Mouse (Mus musculus): ENCODE data around the gene Garnl3. TPM values are rescaled to one million over a fixed set of nuclear protein-coding genes. Genes with fewer than 3 reads are reported as not detected.

Garnl3 gene
- polyA plus RNA-seq, 1 experiment from 2014 or later: 10.3 TPM

DNA sequence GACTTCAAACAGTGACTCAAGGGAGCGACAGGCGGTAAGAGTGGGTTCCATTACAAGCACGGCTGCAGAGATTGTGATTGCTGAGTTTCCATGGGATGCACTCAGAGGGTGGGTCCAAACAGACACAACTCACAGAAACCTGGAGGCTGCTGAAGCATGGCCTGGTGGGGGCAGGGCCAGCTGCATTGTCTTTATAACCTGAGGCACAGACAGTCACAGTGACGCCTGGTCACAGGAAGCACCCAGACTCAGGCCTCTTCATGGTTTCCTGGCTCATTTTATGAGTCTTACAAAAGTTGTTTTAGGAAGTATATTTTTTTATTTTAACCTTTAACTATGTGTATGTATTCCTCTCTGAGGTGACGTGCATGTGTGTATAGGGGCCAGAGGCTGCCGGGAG is 38.0 kb upstream of the Garnl3 start:
- Histone ChIP-seq H3K27ac (no peak overlapping the region), H3K9me3 (no peaks in the 10 kb centered on the region), H3K4me1 (peaks cover 33% of the 10 kb centered on the region), H3K4me3 (no peak overlapping the region), H3K9ac (no peak overlapping the region), H3K36me3 (no peaks in the 10 kb centered on the region), H3K27me3 (no peaks in the 10 kb centered on the region), H3K4me2 (no peak overlapping the region)
- WGBS: 72% methylated on average over 6 of the region's 6 CpGs
- ATAC-seq (ENCODE audit: borderline replicate concordance, extremely low read depth, low FRiP score, low TSS enrichment): no peak

DNA sequence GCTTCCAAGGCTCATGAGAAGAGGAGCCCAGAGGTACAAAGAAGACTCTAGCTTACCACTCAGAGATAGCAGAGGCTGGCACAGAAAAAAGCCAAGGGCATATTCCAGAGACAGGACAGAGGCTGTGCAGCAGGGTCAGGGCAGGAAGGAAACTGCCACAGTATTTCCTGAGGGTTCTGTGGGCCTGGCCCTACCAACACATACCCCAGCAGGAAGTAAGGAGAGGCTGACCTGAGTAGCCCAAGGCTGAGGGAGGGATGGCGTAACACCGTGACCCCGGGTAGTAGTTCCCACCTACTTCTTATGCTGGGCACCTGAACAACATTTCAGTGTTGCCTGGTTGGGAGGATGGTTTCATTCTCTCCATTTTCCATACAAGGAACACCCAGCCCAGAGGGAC is 35.6 kb upstream of the Garnl3 start:
- no peaks in the 10 kb centered on the region for H3K9me3 ChIP-seq
- H3K9ac ChIP-seq: no peak overlapping the region
- no peak overlapping the region for H3K27ac ChIP-seq
- no peaks in the 10 kb centered on the region for H3K36me3 ChIP-seq
- no peak overlapping the region for H3K4me3 ChIP-seq
- peaks cover 35% of the 10 kb centered on the region for H3K4me1 ChIP-seq
- H3K27me3 ChIP-seq: no peaks in the 10 kb centered on the region
- H3K4me2 ChIP-seq: no peak overlapping the region
- 87% methylated on average over 3 of the region's 3 CpGs for WGBS
- ATAC-seq (ENCODE audit: borderline replicate concordance, extremely low read depth, low FRiP score, low TSS enrichment): no peak

GRCm38 (mm10) chr2:33165710-33166374 is 34.4 kb upstream of the Garnl3 start:
- no peak overlapping the region for H3K4me3 ChIP-seq
- peak overlapping the region; percentile 75 for H3K27ac ChIP-seq
- ATAC-seq (ENCODE audit: borderline replicate concordance, extremely low read depth, low FRiP score, low TSS enrichment): peak; percentile 67
- no peaks in the 10 kb centered on the region for H3K9me3 ChIP-seq
- peaks cover 35% of the 10 kb centered on the region for H3K4me1 ChIP-seq
- no peak overlapping the region for H3K4me2 ChIP-seq
- no peaks in the 10 kb centered on the region for H3K36me3 ChIP-seq
- 9% methylated on average over 7 of the region's 7 CpGs for WGBS
- H3K9ac ChIP-seq: no peak overlapping the region
- no peaks in the 10 kb centered on the region for H3K27me3 ChIP-seq

DNA sequence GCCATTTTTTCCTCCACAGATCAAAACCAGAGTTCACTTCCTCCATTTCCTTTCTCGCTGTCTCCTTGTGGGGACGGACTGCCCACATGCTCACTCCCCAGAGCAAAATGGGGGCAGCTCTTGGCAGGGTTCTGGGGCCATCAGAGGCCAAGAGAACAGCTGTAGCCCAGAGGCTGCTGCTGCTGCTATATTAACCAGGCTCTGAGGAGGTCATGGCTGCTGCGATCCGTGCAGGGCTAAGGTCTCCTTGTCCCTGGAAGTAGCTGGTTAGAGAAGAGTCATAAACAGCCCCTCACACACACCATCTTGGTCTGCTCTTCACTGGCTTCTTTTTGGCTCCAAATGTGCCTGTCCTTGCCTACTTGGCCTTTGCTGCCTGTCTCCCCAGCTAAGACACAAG is 33.8 kb upstream of the Garnl3 start:
- Histone ChIP-seq H3K27me3 (no peaks in the 10 kb centered on the region), H3K4me3 (no peak overlapping the region), H3K4me1 (peaks cover 29% of the 10 kb centered on the region), H3K9ac (no peak overlapping the region), H3K36me3 (no peaks in the 10 kb centered on the region), H3K9me3 (no peaks in the 10 kb centered on the region), H3K4me2 (no peak overlapping the region), H3K27ac (peak overlapping the region; percentile 75)
- WGBS: 42% methylated on average over 4 of the region's 4 CpGs
- ATAC-seq (ENCODE audit: borderline replicate concordance, extremely low read depth, low FRiP score, low TSS enrichment): no peak

DNA sequence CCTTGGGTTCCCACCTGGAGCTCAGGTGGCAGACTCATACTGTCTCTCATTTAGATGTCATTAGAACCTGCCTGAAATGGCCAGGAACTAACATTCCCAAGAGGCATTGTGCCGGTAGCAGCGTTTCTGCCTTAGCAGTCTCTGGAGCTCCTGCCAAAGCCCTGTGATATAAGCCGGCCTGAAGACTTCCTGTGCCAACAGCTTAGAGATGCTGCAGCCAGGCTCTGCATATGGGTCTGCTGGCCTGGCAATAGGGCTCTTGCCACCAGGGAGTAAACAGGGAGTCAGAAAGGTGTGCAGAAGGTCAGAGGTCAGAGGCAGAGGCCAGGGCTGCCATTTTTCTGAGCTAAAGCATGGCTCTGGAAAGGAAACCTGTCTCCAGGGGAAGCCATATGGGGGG is 33.2 kb upstream of the Garnl3 start:
- no peak overlapping the region for H3K4me2 ChIP-seq
- no peak overlapping the region for H3K4me3 ChIP-seq
- H3K27ac ChIP-seq: no peak overlapping the region
- no peaks in the 10 kb centered on the region for H3K9me3 ChIP-seq
- ATAC-seq (ENCODE audit: borderline replicate concordance, extremely low read depth, low FRiP score, low TSS enrichment): no peak
- peaks cover 27% of the 10 kb centered on the region for H3K4me1 ChIP-seq
- H3K27me3 ChIP-seq: no peaks in the 10 kb centered on the region
- no peak overlapping the region for H3K9ac ChIP-seq
- H3K36me3 ChIP-seq: no peaks in the 10 kb centered on the region
- 52% methylated on average over 3 of the region's 3 CpGs for WGBS

DNA sequence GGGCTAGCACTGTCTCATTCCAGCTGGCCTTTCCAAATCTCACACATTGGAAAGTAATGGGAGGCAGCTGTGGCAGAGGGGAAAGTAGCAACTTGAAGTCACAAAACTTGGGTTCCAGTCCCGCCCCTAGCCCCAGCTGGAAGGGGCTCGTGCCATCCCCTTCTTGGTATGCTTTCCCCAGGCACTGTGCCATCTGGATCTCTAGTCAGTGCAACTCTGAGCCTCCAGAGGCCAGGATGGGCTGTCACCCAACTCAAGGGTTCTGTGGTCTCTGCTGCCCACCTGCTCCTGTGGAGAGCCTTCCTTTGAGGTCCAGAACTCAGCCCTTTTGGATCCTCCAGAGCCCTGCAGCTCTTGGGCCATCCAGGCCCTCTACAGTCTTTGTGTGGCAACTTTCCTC is 30.7 kb upstream of the Garnl3 start:
- no peak overlapping the region for H3K4me2 ChIP-seq
- no peaks in the 10 kb centered on the region for H3K27me3 ChIP-seq
- H3K9ac ChIP-seq: no peak overlapping the region
- H3K4me1 ChIP-seq: peaks cover 27% of the 10 kb centered on the region
- H3K36me3 ChIP-seq: no peaks in the 10 kb centered on the region
- 69% methylated on average over 2 of the region's 2 CpGs for WGBS
- no peak overlapping the region for H3K27ac ChIP-seq
- ATAC-seq (ENCODE audit: borderline replicate concordance, extremely low read depth, low FRiP score, low TSS enrichment): no peak
- H3K9me3 ChIP-seq: no peaks in the 10 kb centered on the region
- H3K4me3 ChIP-seq: no peak overlapping the region

GRCm38 (mm10) chr2:33160326-33160973 is 29.0 kb upstream of the Garnl3 start:
- peaks cover 12% of the 10 kb centered on the region for H3K4me1 ChIP-seq
- H3K4me2 ChIP-seq: no peak overlapping the region
- H3K9me3 ChIP-seq: no peaks in the 10 kb centered on the region
- no peaks in the 10 kb centered on the region for H3K27me3 ChIP-seq
- no peak overlapping the region for H3K4me3 ChIP-seq
- H3K9ac ChIP-seq: no peak overlapping the region
- ATAC-seq (ENCODE audit: borderline replicate concordance, extremely low read depth, low FRiP score, low TSS enrichment): no peak
- H3K27ac ChIP-seq: no peak overlapping the region
- 69% methylated on average over 12 of the region's 12 CpGs for WGBS
- H3K36me3 ChIP-seq: no peaks in the 10 kb centered on the region

DNA sequence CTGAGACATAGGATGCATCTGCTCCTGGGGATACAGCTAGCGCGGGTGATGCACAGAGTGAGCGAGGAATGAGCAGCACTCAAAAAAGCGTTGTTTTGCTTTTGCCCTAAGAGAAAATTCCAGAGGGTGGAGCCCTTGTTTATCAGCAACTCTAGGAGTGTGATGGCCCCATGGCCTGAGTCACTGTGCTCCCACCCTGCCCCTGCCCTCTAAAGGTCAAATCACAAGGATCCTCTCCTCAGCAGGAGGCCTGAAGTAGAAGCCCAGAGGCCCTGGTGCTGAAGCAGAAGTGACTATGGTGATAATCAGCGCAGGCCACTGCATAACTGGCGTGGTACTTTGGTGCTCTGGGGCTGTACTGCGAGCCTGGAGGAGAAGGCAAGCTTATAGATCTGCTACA is 28.1 kb upstream of the Garnl3 start:
- ATAC-seq (ENCODE audit: borderline replicate concordance, extremely low read depth, low FRiP score, low TSS enrichment): no peak
- WGBS: 81% methylated on average over 7 of the region's 7 CpGs
- no peak overlapping the region for H3K4me2 ChIP-seq
- no peaks in the 10 kb centered on the region for H3K36me3 ChIP-seq
- no peak overlapping the region for H3K9ac ChIP-seq
- peaks cover 3% of the 10 kb centered on the region for H3K4me1 ChIP-seq
- no peak overlapping the region for H3K4me3 ChIP-seq
- no peak overlapping the region for H3K27ac ChIP-seq
- H3K27me3 ChIP-seq: no peaks in the 10 kb centered on the region
- H3K9me3 ChIP-seq: no peaks in the 10 kb centered on the region

DNA sequence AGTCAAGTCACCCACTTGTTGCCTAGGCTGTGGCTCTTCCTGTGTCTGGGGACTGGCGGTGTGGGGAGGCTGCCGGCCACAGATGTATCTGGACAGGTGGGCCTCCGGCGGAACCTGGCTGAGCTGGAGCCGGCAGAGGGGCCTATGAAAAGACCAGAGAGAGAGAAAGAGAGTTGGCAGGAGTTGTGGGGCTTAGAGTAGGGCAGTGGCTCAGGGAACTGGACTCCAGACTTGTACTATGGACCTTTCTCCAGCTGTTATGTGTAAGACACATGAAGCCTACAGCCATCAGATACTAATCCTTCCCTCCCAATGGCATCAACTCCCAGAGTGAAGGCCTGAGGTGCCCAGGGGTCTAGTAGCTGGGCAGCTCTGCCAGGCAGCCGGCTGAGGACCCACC is 27.4 kb upstream of the Garnl3 start:
- WGBS: 86% methylated on average over 6 of the region's 6 CpGs
- H3K27ac ChIP-seq: no peak overlapping the region
- no peaks in the 10 kb centered on the region for H3K9me3 ChIP-seq
- H3K27me3 ChIP-seq: no peaks in the 10 kb centered on the region
- no peaks in the 10 kb centered on the region for H3K36me3 ChIP-seq
- H3K4me1 ChIP-seq: no peaks in the 10 kb centered on the region
- no peak overlapping the region for H3K4me3 ChIP-seq
- no peak for ATAC-seq (ENCODE audit: borderline replicate concordance, extremely low read depth, low FRiP score, low TSS enrichment)
- no peak overlapping the region for H3K9ac ChIP-seq
- H3K4me2 ChIP-seq: no peak overlapping the region

GRCm38 (mm10) chr2:33156283-33156781 is 24.9 kb upstream of the Garnl3 start:
- Histone ChIP-seq H3K4me3 (no peak overlapping the region), H3K9ac (no peak overlapping the region), H3K27ac (no peak overlapping the region), H3K4me2 (no peak overlapping the region), H3K4me1 (no peaks in the 10 kb centered on the region), H3K27me3 (no peaks in the 10 kb centered on the region), H3K9me3 (no peaks in the 10 kb centered on the region), H3K36me3 (no peaks in the 10 kb centered on the region)
- 61% methylated on average over 5 of the region's 5 CpGs for WGBS
- no peak for ATAC-seq (ENCODE audit: borderline replicate concordance, extremely low read depth, low FRiP score, low TSS enrichment)

- Histone ChIP-seq H3K4me3 (no peak overlapping the region), H3K9ac (no peak overlapping the region), H3K9me3 (no peaks in the 10 kb centered on the region), H3K27ac (no peak overlapping the region), H3K4me2 (no peak overlapping the region), H3K4me1 (no peaks in the 10 kb centered on the region), H3K27me3 (no peaks in the 10 kb centered on the region), H3K36me3 (no peaks in the 10 kb centered on the region)
- WGBS: 20% methylated on average over 5 of the region's 5 CpGs
- no peak for ATAC-seq (ENCODE audit: borderline replicate concordance, extremely low read depth, low FRiP score, low TSS enrichment)
Measured at GRCm38 (mm10) chr2:33154751-33155372, 23.4 kb upstream of the Garnl3 start.

GRCm38 (mm10) chr2:33146994-33147393 is 15.5 kb upstream of the Garnl3 start:
- WGBS: 72% methylated on average over 4 of the region's 4 CpGs
- no peak for ATAC-seq (ENCODE audit: borderline replicate concordance, extremely low read depth, low FRiP score, low TSS enrichment)
- Histone ChIP-seq H3K27ac (no peak overlapping the region), H3K36me3 (no peaks in the 10 kb centered on the region), H3K4me2 (no peak overlapping the region), H3K4me3 (no peak overlapping the region), H3K9ac (no peak overlapping the region), H3K9me3 (no peaks in the 10 kb centered on the region), H3K27me3 (no peaks in the 10 kb centered on the region), H3K4me1 (no peaks in the 10 kb centered on the region)

Measured in lung, embryonic 15.5 days (tissue).